Mouse (Mus musculus): ENCODE measurements around the gene Eci3.

Gene Eci3

DNA sequence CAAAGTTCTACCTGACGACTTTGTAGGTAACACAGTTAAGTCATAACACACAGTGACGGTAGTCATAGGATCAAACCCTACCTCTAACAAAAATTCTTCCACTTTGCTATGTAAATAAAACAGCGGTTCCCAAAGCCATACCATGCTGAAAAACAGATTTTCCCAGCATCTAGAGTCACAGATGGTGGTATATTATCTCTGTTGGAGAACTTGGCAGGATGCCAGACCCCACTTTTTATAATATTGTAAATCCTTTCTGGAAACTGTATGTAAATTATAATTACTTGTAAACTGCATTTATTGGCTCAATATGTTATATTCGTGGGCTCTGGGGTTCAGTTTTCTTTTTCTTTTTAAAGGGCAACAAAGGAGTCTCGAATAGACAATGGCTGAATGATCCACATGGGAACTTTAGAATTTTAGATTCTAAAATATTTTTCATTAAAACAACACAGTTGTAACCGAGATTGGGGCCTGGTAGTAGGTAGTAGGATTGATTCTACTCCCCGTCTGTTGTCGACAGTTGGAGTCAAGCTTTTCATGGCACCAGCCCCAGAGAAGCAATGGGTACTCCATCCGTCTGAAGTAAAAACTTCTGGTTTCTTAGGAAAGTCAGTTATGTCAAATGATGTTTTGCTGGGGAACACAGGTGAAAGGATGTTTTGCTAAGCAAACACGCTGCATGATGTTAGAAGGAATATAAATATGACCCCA, 28.5 kb downstream of the Eci3 start:
- DNase-seq (ENCODE audit: low spot score in 2 of 2) = no peak

DNA sequence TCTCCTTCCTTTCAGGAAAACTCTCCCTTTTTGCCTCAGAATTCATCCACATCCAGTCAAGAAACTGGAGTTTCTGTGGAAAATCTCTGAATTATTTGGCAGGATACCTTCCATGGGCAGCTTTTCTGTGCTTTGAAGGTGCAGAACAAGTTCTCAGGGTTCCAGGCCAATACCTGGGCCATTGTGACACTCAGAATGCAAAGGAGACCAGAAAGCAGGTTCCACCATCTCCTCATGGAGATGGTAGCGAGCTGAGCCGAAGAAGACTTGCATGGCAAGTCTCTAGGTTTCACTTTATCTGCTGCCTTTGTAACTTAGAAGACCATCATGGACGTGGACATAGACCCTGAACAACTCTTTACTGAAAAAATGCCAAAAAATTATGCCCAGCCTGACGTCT, 39.4 kb downstream of the Eci3 start, which contains the start of the genes Fam217a and 4933417A18Rik:
TSS of gene Fam217a (minus strand) at position 101 of the 400 bp plus-strand sequence.
TSS of gene 4933417A18Rik (plus strand) at position 200 of the 400 bp plus-strand sequence.
- no peak for DNase-seq (ENCODE audit: low spot score in 2 of 2)

DNA sequence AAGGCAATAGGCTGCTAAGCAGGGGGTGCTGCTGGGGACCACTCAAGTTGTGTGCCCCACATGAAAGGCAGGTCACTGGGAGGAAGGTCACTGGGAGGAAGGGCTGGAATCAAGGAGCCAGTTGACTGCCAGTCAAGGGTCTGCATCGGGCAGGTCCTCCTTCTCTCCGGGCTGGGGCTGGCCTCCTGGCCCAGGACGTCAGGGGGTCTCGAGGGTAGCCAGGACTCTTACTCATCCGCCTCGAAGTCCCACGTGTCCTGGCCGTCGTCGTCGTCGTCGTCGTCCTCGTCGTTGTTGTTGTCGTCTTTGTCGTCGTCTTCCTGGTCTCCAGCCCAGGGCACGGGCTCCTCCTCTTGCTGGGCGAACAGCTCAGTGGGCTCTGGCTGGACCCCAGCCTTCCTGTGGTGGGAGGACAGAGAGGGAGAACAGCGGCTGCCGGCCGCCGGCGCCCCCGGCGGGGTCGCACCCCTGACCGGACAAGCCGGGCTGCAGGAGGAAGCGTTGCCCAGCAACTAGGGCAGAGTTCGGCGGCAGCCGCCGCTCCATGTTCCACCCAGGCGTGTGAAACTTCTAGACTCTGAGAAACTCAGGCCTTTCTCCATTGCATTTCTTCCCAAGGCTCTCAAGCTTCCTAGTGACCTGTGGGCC, 47.0 kb downstream of the Eci3 start:
- DNase-seq (ENCODE audit: low spot score in 2 of 2) = peak in 1 of 2 experiments; percentile 10

GRCm38 (mm10) chr13:34914614-34915013, 49.0 kb downstream of the Eci3 start:
- no peak for DNase-seq (ENCODE audit: low spot score in 2 of 2)

Data from cerebellum, postnatal 4 days (tissue).